Mouse (Mus musculus): ENCODE measurements around the gene Zdhhc6.

The Zdhhc6 gene

GRCm38 (mm10) chr19:55260389-55261184 lies 55.2 kb downstream of the Zdhhc6 start:
- no peak for DNase-seq (ENCODE audit: extremely low spot score, low read depth, low spot score)

- no peak for DNase-seq (ENCODE audit: extremely low spot score, low read depth, low spot score)
Measured at GRCm38 (mm10) chr19:55258514-55258913, 57.3 kb downstream of the Zdhhc6 start.

GRCm38 (mm10) chr19:55257656-55258375 lies 58.0 kb downstream of the Zdhhc6 start:
- no peak for DNase-seq (ENCODE audit: extremely low spot score, low read depth, low spot score)

GRCm38 (mm10) chr19:55256156-55256555 lies 59.7 kb downstream of the Zdhhc6 start:
- DNase-seq (ENCODE audit: extremely low spot score, low read depth, low spot score), result no peak

GRCm38 (mm10) chr19:55254513-55255016 lies 61.3 kb downstream of the Zdhhc6 start:
- DNase-seq (ENCODE audit: extremely low spot score, low read depth, low spot score), result no peak

- no peak for DNase-seq (ENCODE audit: extremely low spot score, low read depth, low spot score)
Measured at GRCm38 (mm10) chr19:55253570-55254441, 62.0 kb downstream of the Zdhhc6 start.

GRCm38 (mm10) chr19:55253239-55253569 lies 62.6 kb downstream of the Zdhhc6 start:
- DNase-seq (ENCODE audit: extremely low spot score, low read depth, low spot score), result no peak

GRCm38 (mm10) chr19:55251383-55252124 lies 64.3 kb downstream of the Zdhhc6 start, which contains the start of gene Acsl5:
Gene Acsl5, plus strand, starts transcription at chr19:55251938.
- no peak for DNase-seq (ENCODE audit: extremely low spot score, low read depth, low spot score)

GRCm38 (mm10) chr19:55250451-55250850 lies 65.4 kb downstream of the Zdhhc6 start:
- no peak for DNase-seq (ENCODE audit: extremely low spot score, low read depth, low spot score)

- no peak for DNase-seq (ENCODE audit: extremely low spot score, low read depth, low spot score)
Measured at GRCm38 (mm10) chr19:55247991-55248520, 67.8 kb downstream of the Zdhhc6 start.

GRCm38 (mm10) chr19:55247563-55247962 lies 68.3 kb downstream of the Zdhhc6 start:
- DNase-seq (ENCODE audit: extremely low spot score, low read depth, low spot score), result no peak

GRCm38 (mm10) chr19:55244791-55245231 lies 71.0 kb downstream of the Zdhhc6 start:
- DNase-seq (ENCODE audit: extremely low spot score, low read depth, low spot score), result no peak

- no peak for DNase-seq (ENCODE audit: extremely low spot score, low read depth, low spot score)
Measured at GRCm38 (mm10) chr19:55241186-55241645, 74.6 kb downstream of the Zdhhc6 start, which contains the start of gene Gucy2g. Gene Gucy2g, minus strand, starts transcription at chr19:55241236.

- no peak for DNase-seq (ENCODE audit: extremely low spot score, low read depth, low spot score)
Measured at GRCm38 (mm10) chr19:55239766-55240426, 75.9 kb downstream of the Zdhhc6 start.

GRCm38 (mm10) chr19:55236564-55236963 lies 79.3 kb downstream of the Zdhhc6 start:
- DNase-seq (ENCODE audit: extremely low spot score, low read depth, low spot score), result no peak

GRCm38 (mm10) chr19:55236026-55236425 lies 79.8 kb downstream of the Zdhhc6 start:
- no peak for DNase-seq (ENCODE audit: extremely low spot score, low read depth, low spot score)

GRCm38 (mm10) chr19:55232136-55232535 lies 83.7 kb downstream of the Zdhhc6 start:
- DNase-seq (ENCODE audit: extremely low spot score, low read depth, low spot score), result no peak

GRCm38 (mm10) chr19:55231081-55231480 lies 84.8 kb downstream of the Zdhhc6 start:
- no peak for DNase-seq (ENCODE audit: extremely low spot score, low read depth, low spot score)

- no peak for DNase-seq (ENCODE audit: extremely low spot score, low read depth, low spot score)
Measured at GRCm38 (mm10) chr19:55227135-55227534, 88.7 kb downstream of the Zdhhc6 start.
